Mouse (Mus musculus) myocyte (in vitro differentiated cells): Measurements from ENCODE around the gene Ceacam15.

Experiments
- CEBPB ChIP-seq: IDR thresholded peaks from 2 replicates; pipeline ENCODE4 v1.6.1; 2011; ENCODE audit warnings: mild to moderate bottlenecking, moderate library complexity; ENCODE audit not compliant: poor library complexity, insufficient read depth, severe bottlenecking
- E2F4 ChIP-seq: IDR thresholded peaks from one replicate; pipeline ENCODE4 v1.6.1; 2011; ENCODE audit warnings: mild to moderate bottlenecking, control low read depth, moderate library complexity; ENCODE audit not compliant: insufficient read depth
- MAX ChIP-seq: IDR thresholded peaks from one replicate; pipeline ENCODE4 v1.6.1; 2011; ENCODE audit warnings: low read depth, mild to moderate bottlenecking, control low read depth
- MYOD1 ChIP-seq, 3 experiments: IDR thresholded peaks; one replicate each; pipeline ENCODE4 v1.6.1; 2011; ENCODE audit warnings: control low read depth in 2 of 3, low read depth in 2 of 3, mild to moderate bottlenecking in 2 of 3, moderate library complexity in 1 of 3; ENCODE audit not compliant: insufficient read length in 2 of 3, control insufficient read depth in 1 of 3
- MYOG ChIP-seq, 3 experiments: IDR thresholded peaks; one replicate each; pipeline ENCODE4 v1.6.1; 2011; ENCODE audit warnings: control low read depth in 2 of 3, low read depth in 2 of 3, mild to moderate bottlenecking in 2 of 3; ENCODE audit not compliant: insufficient read length in 2 of 3, control insufficient read depth in 1 of 3, insufficient read depth in 1 of 3
- POLR2A ChIP-seq: IDR thresholded peaks from one replicate; pipeline ENCODE4 v1.6.1; 2011; ENCODE audit warnings: low read depth, mild to moderate bottlenecking, control low read depth, moderate library complexity; ENCODE audit not compliant: insufficient read length
- POLR2AphosphoS2 ChIP-seq: IDR thresholded peaks from one replicate; pipeline ENCODE4 v1.6.1; 2011; ENCODE audit warnings: low read depth, control low read depth; ENCODE audit not compliant: insufficient read length
- REST ChIP-seq: IDR thresholded peaks from one replicate; pipeline ENCODE4 v1.6.1; 2011; ENCODE audit warnings: mild to moderate bottlenecking, control low read depth, moderate library complexity; ENCODE audit not compliant: insufficient read depth, insufficient read length
- SRF ChIP-seq: IDR thresholded peaks from one replicate; pipeline ENCODE4 v1.6.1; 2011; ENCODE audit warnings: low read depth; ENCODE audit not compliant: control insufficient read depth, insufficient read length
- TCF12 ChIP-seq: IDR thresholded peaks from one replicate; pipeline ENCODE4 v1.6.1; 2011; ENCODE audit warnings: mild to moderate bottlenecking, control low read depth; ENCODE audit not compliant: poor library complexity, insufficient read depth, severe bottlenecking
- TCF3 ChIP-seq: IDR thresholded peaks from one replicate; pipeline ENCODE4 v1.6.1; 2011; ENCODE audit warnings: low read depth, control low read depth; ENCODE audit not compliant: insufficient read length
- USF1 ChIP-seq: IDR thresholded peaks from one replicate; pipeline ENCODE4 v1.6.1; 2011; ENCODE audit warnings: low read depth, mild to moderate bottlenecking, control low read depth, moderate library complexity

GRCm38 (mm10) chr7:16631932-16632331 lies 43.6 kb downstream of the Ceacam15 start:
- TF ChIP-seq MYOD1 (IDR thresholded peaks at IDR 0.05; ENCODE audit: control insufficient read depth in 1 of 3, insufficient read length in 2 of 3, low read depth in 2 of 3), result no peak
- TF ChIP-seq POLR2A, result no peak
- TF ChIP-seq POLR2AphosphoS2, result no peak
- no peak for TF ChIP-seq E2F4
- no peak for TF ChIP-seq MAX
- no peak for TF ChIP-seq USF1
- no peak for TF ChIP-seq TCF3
- TF ChIP-seq TCF12, result no peak
- no peak for TF ChIP-seq MYOG (IDR thresholded peaks at IDR 0.05; ENCODE audit: control insufficient read depth in 1 of 3, insufficient read depth in 1 of 3, insufficient read length in 2 of 3, low read depth in 2 of 3)
- TF ChIP-seq REST, result no peak
- no peak for TF ChIP-seq SRF
- no peak for TF ChIP-seq CEBPB
